Mouse (Mus musculus): ENCODE data around the gene Plpp2.

Gene Plpp2

GRCm38 (mm10) chr10:79548971-79549723, 15.6 kb upstream of the Plpp2 start:
- DNase-seq = no peak

DNA sequence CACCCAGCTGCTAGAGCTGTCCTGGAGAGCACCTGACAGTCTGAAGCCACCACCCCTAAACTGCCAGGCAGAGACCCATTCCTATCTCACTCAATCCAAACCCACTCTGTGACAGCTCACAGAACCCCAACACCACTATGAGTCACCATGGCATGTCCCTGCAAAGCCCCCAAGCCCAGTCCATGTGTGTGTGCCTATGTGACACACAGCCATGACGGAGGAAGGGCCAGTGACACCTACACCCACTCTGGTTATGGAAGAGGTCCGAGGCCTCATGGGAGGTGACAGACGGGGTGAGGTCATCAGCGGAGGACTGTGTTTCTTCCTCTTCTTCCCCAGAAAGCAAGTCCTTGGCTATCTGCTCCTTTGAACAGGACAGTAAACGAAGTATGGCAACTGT, 14.9 kb upstream of the Plpp2 start:
- DNase-seq = no peak

DNA sequence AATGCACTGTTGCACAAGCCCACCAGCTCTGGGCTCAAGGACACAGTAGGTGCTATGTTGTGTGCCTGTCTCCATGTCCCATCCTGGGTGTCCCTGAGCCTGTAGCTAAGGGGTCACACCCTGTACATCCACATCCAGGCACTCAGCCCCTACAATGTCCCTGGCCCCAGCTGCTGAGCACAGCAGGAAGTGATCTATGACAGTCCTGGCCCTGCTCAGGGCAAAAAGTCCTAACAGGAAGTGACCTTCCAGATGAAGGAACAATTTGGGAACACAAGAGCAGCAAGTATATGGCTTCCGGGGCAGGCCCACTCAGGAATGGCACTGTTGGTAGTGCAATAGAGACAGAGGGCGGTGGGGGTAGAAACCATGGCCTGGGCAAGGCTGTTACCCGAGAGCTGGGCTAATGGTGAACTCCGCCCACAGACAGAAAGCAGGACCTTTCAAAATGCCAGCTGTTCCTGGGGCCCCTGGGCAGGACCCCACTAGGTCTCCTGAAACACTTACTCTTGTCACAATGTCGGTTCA, 13.6 kb upstream of the Plpp2 start:
- no peak for DNase-seq

- DNase-seq = no peak
These were observed 12.9 kb upstream of the Plpp2 start for GRCm38 (mm10) chr10:79546483-79546882.

DNA sequence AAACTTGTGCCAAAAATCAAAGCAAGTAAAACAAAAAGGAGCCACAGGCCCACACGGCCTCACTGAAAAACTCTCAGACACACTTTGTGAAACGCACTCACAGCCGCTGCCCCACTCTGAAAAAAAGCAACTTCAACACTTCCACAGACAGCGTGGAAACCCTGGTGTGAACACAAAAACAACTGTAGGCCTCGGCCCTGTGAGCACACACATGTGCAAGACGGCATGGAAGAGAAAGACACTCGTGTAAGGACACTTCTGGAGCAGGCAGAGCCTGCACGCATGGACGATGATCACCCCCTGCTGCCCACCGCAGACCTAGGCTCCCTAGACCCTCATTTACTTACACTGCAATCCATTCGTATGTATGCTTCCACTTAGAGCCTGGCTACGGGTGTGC, 12.3 kb upstream of the Plpp2 start:
- DNase-seq = no peak

- DNase-seq = no peak
These were observed 11.0 kb upstream of the Plpp2 start for GRCm38 (mm10) chr10:79544631-79545030.

DNA sequence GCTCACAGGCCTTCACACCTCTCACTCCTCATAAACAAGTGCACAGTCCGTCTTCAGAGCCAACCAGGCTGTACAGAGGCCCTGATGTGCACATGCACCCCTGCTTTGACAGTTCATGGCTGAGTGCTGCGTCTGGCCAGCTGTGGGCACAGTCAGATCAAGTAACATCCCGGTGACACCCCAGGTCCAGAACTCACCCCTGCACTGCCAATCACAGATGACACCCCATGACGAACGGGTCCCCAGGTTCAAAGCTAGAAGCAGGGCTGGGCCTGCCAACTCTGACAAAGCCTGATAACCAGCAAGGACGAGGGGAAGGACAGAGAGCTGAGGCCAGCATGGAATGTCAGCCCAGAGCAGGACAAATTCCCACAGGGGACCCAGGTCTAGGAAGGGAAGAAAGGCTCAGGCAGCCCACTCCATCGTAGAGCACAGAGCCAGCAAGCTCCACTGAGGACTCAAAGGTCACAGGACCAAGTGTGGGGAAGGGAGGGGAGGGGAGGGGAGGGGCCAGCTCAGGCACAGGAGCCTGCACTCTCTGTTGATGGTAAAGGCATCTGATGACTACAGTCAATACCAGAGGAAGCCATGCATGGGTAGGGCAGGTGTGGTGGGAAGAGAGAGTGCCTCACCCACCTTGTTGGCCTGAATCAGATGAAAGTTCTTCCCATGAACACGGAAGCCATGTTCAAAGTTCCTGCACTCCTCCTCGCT, 10.4 kb upstream of the Plpp2 start:
- no peak for DNase-seq

DNA sequence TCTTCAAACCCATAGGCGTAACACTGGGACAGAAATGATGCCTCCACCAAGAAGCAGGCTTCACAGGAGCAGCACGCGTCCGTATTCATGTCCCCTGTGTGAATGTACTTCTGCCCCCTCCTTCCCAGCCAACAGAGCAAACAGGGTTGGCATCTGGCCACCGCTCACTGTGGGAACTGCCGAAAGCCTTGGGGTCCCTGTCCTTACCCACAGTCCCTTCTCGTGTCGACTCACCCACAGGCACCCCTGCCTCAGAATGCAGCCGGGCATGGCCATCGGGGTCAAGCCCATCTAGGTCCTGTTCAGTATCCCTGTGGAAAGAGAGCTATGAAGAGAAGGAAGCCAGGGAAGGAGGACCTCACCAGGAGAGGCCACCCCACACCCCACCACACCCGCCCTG, 8.6 kb upstream of the Plpp2 start:
- DNase-seq = no peak

- DNase-seq = no peak
These were observed 7.9 kb upstream of the Plpp2 start for GRCm38 (mm10) chr10:79541522-79541921.

DNA sequence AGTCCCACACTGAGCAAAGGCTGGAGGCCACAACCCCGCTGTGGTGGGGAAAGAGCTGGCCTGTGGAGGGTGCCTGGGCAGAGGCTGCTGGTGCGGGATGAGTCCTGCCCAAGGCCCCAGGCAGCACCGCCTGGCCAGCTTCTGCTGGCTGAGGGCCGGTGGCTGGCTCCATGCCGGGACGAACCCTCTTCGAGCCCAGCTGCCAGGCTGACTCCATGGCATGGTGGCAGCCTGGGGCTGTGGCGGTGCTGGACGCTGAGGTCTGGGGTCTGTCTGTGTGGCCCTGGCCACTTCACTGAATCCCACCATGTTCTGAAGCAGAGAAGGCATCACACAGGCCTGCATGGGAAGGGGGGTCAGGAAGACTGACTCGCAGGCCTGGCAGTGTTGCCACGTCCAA, 7.2 kb upstream of the Plpp2 start:
- DNase-seq = no peak

GRCm38 (mm10) chr10:79539701-79540495, 6.3 kb upstream of the Plpp2 start:
- no peak for DNase-seq

DNA sequence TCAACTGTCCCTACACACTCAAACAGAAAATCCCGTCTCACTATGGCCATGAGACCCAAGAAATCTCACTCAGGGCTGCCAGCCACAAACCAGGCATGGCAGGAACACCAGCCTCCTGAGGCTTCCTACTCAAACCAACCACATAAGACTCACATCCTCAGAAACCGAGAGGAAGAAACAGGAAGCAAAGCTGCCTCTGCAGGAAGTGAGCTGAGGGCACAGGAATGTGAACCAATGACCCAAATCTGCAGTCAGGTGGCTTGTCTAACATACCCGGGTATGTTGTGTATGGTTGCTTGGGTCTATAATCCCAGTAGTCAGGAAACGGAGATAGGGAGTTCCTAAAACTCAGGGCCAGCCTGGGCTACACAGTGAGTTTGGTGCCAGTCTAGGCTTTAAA, 5.3 kb upstream of the Plpp2 start:
- no peak for DNase-seq

DNA sequence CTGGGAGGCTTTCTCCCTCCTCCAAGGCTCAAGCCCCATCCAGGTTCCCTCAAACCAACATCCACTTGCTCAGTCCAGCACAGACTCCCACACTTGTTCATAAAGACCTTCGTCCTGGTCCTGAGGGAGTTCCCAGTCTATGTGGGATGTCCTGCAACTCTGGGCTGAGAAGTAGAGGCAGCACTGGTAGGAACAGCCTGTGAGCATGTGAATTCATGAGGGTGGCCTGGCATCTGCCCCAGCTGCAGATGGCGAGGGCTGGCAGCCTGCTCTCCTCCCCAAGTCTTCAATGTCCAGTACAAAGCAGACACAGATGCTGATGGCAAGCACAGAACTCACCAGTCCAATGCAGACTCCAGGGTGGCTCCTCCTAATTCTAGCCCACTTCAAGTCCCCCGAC, 4.7 kb upstream of the Plpp2 start:
- no peak for DNase-seq

DNA sequence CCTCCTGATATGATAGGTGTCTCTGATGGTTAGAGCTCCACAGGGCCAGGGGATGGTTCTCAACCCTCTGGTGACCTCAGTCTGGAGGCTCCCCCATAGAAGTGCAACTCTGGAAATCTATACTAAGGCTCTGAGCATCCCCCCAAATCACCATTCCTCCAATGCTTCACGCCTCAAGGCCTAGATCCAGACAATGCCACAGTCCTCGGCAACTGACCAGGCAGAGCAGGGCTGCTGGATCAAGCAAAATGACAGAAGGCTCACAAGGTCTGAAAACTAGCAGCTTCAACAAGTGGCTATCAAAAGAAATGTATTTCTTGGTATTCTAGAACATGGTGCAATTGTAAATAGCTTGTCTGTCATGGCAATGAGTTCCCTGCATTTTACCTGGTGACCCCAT, 4.2 kb upstream of the Plpp2 start:
- no peak for DNase-seq

DNA sequence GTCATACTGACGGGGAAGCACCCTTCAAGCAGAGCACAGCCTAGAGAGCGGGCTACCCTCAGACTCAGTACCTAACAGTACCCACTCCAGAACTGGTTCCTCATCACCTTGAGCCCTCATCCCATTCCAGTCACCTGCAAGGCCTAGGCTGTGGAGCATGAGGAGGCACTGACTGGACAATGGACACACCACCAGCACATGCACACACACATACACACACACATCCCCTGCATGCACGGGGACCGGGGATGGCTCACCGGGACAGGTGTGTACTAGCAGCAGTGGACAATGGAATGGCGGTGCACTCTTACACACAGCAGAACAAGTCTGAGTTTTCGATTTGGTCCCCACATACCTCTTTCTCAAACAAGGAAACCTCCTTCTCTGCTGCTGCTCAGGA, 3.7 kb upstream of the Plpp2 start:
- no peak for DNase-seq

- DNase-seq = no peak
These were observed 3.0 kb upstream of the Plpp2 start for GRCm38 (mm10) chr10:79536461-79537080.

- DNase-seq = no peak
These were observed 1.8 kb upstream of the Plpp2 start for GRCm38 (mm10) chr10:79535431-79535830.

GRCm38 (mm10) chr10:79534426-79534825, 830 bp upstream of the Plpp2 start:
- DNase-seq = no peak

DNA sequence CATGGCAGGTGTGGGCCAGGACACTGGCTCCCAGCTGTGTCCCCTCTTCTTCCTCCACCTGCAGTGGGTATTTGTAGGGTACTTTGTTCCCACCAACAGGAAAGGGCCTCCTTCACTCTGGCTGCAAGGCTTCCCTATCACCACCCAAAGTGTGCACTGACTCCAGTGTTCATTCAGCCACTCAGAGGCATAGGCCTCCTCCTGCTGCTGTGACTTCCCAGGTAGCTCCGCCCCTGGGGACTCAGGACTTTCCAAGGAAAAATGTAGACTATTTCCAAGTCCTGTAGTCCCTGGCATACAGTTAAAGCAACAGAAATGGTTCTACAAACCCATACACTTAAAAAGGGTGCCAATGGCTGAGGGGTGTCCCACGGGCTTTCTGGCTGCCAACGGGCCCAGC, 918 bp downstream of the Plpp2 start:
- DNase-seq = no peak

DNA sequence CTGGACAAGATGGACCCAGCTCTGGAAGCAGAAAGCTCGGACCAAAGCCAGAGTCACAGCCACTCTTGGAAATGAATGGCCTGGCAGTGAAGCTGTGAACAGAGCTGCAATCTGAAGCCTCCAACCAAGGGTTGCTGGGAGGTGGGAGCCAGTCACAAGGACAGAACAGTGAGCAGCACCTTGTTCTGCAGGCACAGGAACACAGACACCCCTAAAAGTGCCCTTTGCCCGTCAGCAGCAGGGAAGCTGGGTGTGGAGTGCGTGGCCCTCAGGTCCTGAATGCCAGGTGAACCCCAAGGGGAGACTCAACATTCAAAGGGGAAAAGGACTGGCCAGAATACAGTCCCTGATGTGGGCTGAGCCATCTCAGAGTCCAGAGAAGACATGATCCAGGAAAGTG, 2.0 kb downstream of the Plpp2 start:
- no peak for DNase-seq

- DNase-seq = no peak
These were observed 2.9 kb downstream of the Plpp2 start for GRCm38 (mm10) chr10:79530721-79531120.

- DNase-seq = no peak
These were observed 3.4 kb downstream of the Plpp2 start for GRCm38 (mm10) chr10:79530241-79530640.

DNA sequence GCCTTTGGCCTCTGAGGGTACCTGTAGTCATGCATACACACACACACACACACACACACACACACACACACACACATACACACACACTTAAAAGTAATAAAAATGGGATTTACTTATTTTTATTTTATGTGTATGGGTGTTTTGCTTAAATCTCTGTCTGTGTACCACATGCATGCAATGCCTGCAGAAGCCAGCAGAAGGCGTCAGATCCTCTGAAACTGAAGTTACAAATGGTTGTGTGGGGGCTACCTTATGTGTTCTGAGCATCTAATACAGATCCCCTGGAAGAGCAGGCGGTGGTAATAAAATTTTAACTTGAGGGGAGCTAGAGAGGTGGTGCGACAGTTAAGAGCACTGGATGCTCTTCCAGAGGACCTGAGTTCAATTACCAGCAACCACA, 5.5 kb downstream of the Plpp2 start:
- no peak for DNase-seq

All from cerebellum, adult 8-10 months (tissue).